Mouse (Mus musculus) kidney, embryonic 14.5 days (tissue): Measurements from ENCODE around the gene Klrb1a. TPM values are rescaled to one million over a fixed set of nuclear protein-coding genes. Genes with fewer than 3 reads are reported as not detected.

ENCODE experiments used
- ATAC-seq: fragments of 200-750 bp; cut with Nextera tagmentation; 2 replicates; pipeline ENCODE4 v1.8.0; 2017; ENCODE audit warnings: moderate number of reproducible peaks, mild to moderate bottlenecking, moderate TSS enrichment, moderate library complexity; ENCODE audit not compliant: low FRiP score, low TSS enrichment
- H3K27ac ChIP-seq: fragments of 300-500 bp; sonication (generic); 2 replicates; pipeline ENCODE4 v1.5.1; 2014; ENCODE audit warnings: low read depth, mild to moderate bottlenecking, low read length, moderate library complexity, mixed read lengths
- H3K27me3 ChIP-seq: fragments of 300-500 bp; sonication (generic); 2 replicates; pipeline ENCODE4 v1.6.1; 2014; ENCODE audit warnings: mild to moderate bottlenecking, low read length; ENCODE audit not compliant: control insufficient read depth, insufficient read depth
- H3K36me3 ChIP-seq: fragments of 300-500 bp; sonication (generic); 2 replicates; pipeline ENCODE4 v1.6.1; 2014; ENCODE audit warnings: low read length, mixed read lengths; ENCODE audit not compliant: control insufficient read depth, insufficient read depth
- H3K4me1 ChIP-seq: fragments of 300-500 bp; sonication (generic); 2 replicates; pipeline ENCODE4 v1.6.1; 2014; ENCODE audit warnings: low read length, mixed read lengths; ENCODE audit not compliant: control insufficient read depth, insufficient read depth
- H3K4me2 ChIP-seq: fragments of 300-500 bp; sonication (generic); replicated peaks from 2 replicates; pipeline ENCODE4 v1.6.1; 2014; ENCODE audit warnings: low read depth, mild to moderate bottlenecking, low read length
- H3K4me3 ChIP-seq: fragments of 300-500 bp; sonication (generic); 2 replicates; pipeline ENCODE4 v1.5.1; 2014; ENCODE audit warnings: mild to moderate bottlenecking, low read length
- H3K9ac ChIP-seq: fragments of 300-500 bp; sonication (generic); 2 replicates; pipeline ENCODE4 v1.6.1; 2014; ENCODE audit warnings: low read depth, mild to moderate bottlenecking, low read length, moderate library complexity
- H3K9me3 ChIP-seq: fragments of 300-500 bp; sonication (generic); 2 replicates; pipeline ENCODE4 v1.6.1; 2016; ENCODE audit warnings: low read length; ENCODE audit not compliant: control insufficient read depth
- WGBS: fragments of 180-500 bp; shearing (Covaris S2); extraction: QIAGEN DNeasy Blood & Tissue Kit; methylation state at CpG from one replicate; pipeline ENCODE4 v1.1.7; 2014; 5-methylcytosine and 5-hydroxymethylcytosine counted together
- polyA plus RNA-seq: library from polyadenylated mRNA; unstranded; fragments of >200 nt; fragmentation: Nextera tagmentation; extraction: Ambion mirVana; gene quantifications from 2 replicates; pipeline ENCODE4 v1.2.1, GENCODE M21; 2014

Klrb1a gene
- polyA plus RNA-seq, 1 experiment from 2014 or later = not detected

- H3K9me3 ChIP-seq = no peaks in the 10 kb centered on the region
- no peak for ATAC-seq
- no peaks in the 10 kb centered on the region for H3K27me3 ChIP-seq
- no peak overlapping the region for H3K9ac ChIP-seq
- WGBS = 78% methylated on average over 6 of the region's 6 CpGs
- H3K36me3 ChIP-seq = no peaks in the 10 kb centered on the region
- no peak overlapping the region for H3K4me2 ChIP-seq
- no peaks in the 10 kb centered on the region for H3K4me1 ChIP-seq
- H3K27ac ChIP-seq = no peak overlapping the region
- H3K4me3 ChIP-seq = no peak overlapping the region
These were observed 35.7 kb downstream of the Klrb1a start for GRCm38 (mm10) chr6:128587619-128588018.

DNA sequence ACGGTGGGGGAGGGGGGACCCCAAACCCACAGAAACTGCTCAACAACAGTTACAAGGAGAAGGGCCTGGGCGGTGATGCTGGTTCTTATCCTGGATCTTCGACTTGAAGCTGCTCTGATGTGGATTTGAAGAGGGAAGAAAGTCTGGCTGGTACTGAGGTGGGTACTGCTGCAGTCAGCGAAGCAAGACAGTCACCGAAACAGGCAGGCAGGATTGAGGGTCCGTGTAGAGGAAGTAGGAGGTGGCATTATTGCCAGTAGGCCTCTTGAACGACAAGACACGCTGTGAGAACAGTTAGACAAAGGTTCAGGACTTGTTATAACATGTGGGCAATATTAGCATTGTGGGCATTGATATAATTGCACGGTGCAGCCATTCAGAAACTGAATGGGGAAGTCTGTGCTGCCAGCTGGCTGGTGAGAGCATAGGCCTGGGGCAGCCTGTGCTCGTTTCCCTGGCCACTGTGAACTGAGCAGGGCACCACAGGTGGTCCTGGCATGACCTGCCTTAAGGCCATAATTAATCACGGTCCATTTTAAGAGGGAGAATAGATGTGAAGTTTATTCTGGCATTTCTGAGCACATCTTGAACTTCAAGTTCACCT lies 37.6 kb downstream of the Klrb1a start:
- ATAC-seq = no peak
- no peaks in the 10 kb centered on the region for H3K27me3 ChIP-seq
- no peaks in the 10 kb centered on the region for H3K4me1 ChIP-seq
- no peak overlapping the region for H3K9ac ChIP-seq
- no peaks in the 10 kb centered on the region for H3K36me3 ChIP-seq
- WGBS = 78% methylated on average over 11 of the region's 11 CpGs
- no peaks in the 10 kb centered on the region for H3K9me3 ChIP-seq
- H3K27ac ChIP-seq = no peak overlapping the region
- no peak overlapping the region for H3K4me3 ChIP-seq
- no peak overlapping the region for H3K4me2 ChIP-seq

DNA sequence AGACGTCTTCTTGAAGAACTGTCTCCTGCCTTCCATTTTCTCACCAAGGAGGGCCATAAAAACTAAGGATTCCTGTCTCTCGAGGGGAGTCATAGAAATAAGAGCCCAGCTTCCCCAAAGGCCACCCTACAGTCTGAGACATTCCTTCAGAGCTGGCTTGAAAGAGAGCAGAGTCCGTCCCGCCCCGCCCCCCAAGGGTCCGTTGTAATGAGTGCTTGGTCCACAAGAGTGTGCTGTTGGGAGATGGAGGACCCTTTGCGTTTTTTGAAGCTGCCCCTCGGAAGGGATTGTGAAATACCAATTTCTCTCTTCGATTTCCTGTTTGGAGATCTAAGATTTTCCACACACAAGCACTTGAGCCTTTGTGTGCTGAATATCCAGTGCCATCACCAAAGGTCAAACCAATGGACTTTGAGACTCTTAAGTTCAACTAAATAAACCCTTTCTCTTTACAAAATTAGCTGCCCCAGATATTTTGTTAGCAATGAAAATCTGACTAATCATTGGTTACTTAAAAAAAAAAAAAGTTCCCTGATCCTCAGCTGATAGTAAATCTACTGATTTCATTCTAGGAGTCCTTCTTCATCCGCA lies 39.2 kb downstream of the Klrb1a start:
- Histone ChIP-seq H3K27me3 (no peaks in the 10 kb centered on the region), H3K4me1 (no peaks in the 10 kb centered on the region), H3K9me3 (no peaks in the 10 kb centered on the region), H3K36me3 (no peaks in the 10 kb centered on the region), H3K4me3 (no peak overlapping the region), H3K27ac (no peak overlapping the region), H3K9ac (no peak overlapping the region), H3K4me2 (no peak overlapping the region)
- peak; percentile 80 for ATAC-seq
- WGBS = 27% methylated on average over 10 of the region's 10 CpGs

- H3K27ac ChIP-seq = no peak within 1 kb of the TSS
- H3K4me1 ChIP-seq = no peaks in the 10 kb centered on the region
- H3K4me2 ChIP-seq = no peak within 1 kb of the TSS; the same call in 1 of the 2 replicates
- peak within 1 kb of the TSS; percentile 1; the same call in 1 of the 2 replicates for H3K9ac ChIP-seq
- WGBS = 24% methylated on average over 11 of the region's 11 CpGs
- ATAC-seq = 0 out of 2 replicates have a peak, but pooled peaks have one; percentile 20
- H3K36me3 ChIP-seq = no peaks in the 10 kb centered on the region
- H3K9me3 ChIP-seq = no peaks in the 10 kb centered on the region
- no peaks in the 10 kb centered on the region for H3K27me3 ChIP-seq
- no peak within 1 kb of the TSS for H3K4me3 ChIP-seq
These were observed 41.8 kb downstream of the Klrb1a start, which contains the start of gene A2ml1 for GRCm38 (mm10) chr6:128581508-128581907. A2ml1 (minus strand) TSS chr6:128581608.

- no peak for ATAC-seq
- Histone ChIP-seq H3K9ac (no peak overlapping the region), H3K4me2 (no peak overlapping the region), H3K4me3 (no peak overlapping the region), H3K9me3 (no peaks in the 10 kb centered on the region), H3K27ac (no peak overlapping the region), H3K27me3 (no peaks in the 10 kb centered on the region), H3K36me3 (no peaks in the 10 kb centered on the region), H3K4me1 (no peaks in the 10 kb centered on the region)
- WGBS = 75% methylated on average over 9 of the region's 9 CpGs
These were observed 46.0 kb downstream of the Klrb1a start for GRCm38 (mm10) chr6:128577301-128577700.

GRCm38 (mm10) chr6:128566589-128566988 lies 56.7 kb downstream of the Klrb1a start:
- H3K9ac ChIP-seq = no peak overlapping the region
- H3K9me3 ChIP-seq = no peaks in the 10 kb centered on the region
- H3K27me3 ChIP-seq = no peaks in the 10 kb centered on the region
- H3K4me1 ChIP-seq = no peaks in the 10 kb centered on the region
- H3K36me3 ChIP-seq = no peaks in the 10 kb centered on the region
- H3K4me3 ChIP-seq = no peak overlapping the region
- no peak for ATAC-seq
- H3K4me2 ChIP-seq = no peak overlapping the region
- 91% methylated on average over 11 of the region's 11 CpGs for WGBS
- H3K27ac ChIP-seq = no peak overlapping the region

Other genes starting within 250 kb of the Klrb1a start
- gene Tex52, start 248.1 kb downstream of the Klrb1a start, polyA plus RNA-seq = 0.26 and 0.60 TPM in 2 replicates
- gene Gm44596, start 248.0 kb downstream of the Klrb1a start, polyA plus RNA-seq = not detected in 2 replicates
- 13.3 and 17.9 TPM in 2 replicates for gene Nrip2, start 224.2 kb downstream of the Klrb1a start, polyA plus RNA-seq
- 24.0 and 35.7 TPM in 2 replicates for gene Itfg2, start 198.6 kb downstream of the Klrb1a start, polyA plus RNA-seq
- gene Fkbp4, start 184.9 kb downstream of the Klrb1a start, polyA plus RNA-seq = 400 and 513 TPM in 2 replicates
- 0.07 and 1.0 TPM in 2 replicates for gene Pzp, start 96.8 kb downstream of the Klrb1a start, polyA plus RNA-seq
- 0.26 and 0.30 TPM in 2 replicates for gene A2ml1, start 41.9 kb downstream of the Klrb1a start, polyA plus RNA-seq
- 0.11 TPM in 1 of 2 replicates, not detected in the other for gene Clec2h, start 38.9 kb upstream of the Klrb1a start, polyA plus RNA-seq
- gene Klrb1, start 99.5 kb upstream of the Klrb1a start, polyA plus RNA-seq = not detected in 2 replicates
- 0.61 TPM in 1 of 2 replicates, not detected in the other for gene Klrb1c, start 165.7 kb upstream of the Klrb1a start, polyA plus RNA-seq
- gene Gm44511, start 202.8 kb upstream of the Klrb1a start, polyA plus RNA-seq = not detected in 2 replicates
- not detected in 2 replicates for gene Klrb1b, start 202.8 kb upstream of the Klrb1a start, polyA plus RNA-seq